Mouse (Mus musculus): ENCODE measurements around the gene Sec24d.

DNA sequence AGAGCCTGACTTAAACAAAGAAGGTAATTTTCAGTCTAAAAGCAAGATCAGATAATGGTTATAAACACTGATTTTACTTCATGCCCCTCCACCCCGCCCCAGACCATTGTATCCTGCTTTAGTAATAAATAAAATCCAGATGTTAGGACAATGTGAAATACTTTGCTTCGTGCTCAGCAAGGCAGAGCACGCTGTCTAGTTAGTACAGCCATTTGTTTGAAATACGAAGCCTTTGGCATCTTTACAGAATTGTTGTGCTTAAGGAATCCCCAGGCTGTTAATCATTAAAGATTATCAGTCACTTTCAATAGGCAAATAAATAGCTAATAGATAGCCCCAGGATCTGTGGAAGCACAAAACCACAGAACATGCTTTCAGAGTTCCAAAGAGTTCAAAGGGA lies 21.6 kb upstream of the Sec24d start:
- TF ChIP-seq EP300 (optimal IDR thresholded peaks at IDR 0.05) (no peak), CTCF (IDR thresholded peaks at IDR 0.05; ENCODE audit: low read depth) (no peak)
